Mouse (Mus musculus) MEL (cell line): ENCODE results near the gene Galnt9. TPM values are rescaled to one million over a fixed set of nuclear protein-coding genes. Genes with fewer than 3 reads are reported as not detected.
A peak's percentile ranks its signal among the peaks of the same experiment; 100 is the strongest.

Experiments used
- DNase-seq: peaks from one replicate; pipeline ENCODE4 v3.0.0; 2011; ENCODE audit warnings: low read depth, low spot score
- H3K27ac ChIP-seq: 2 replicates; pipeline ENCODE4 v1.5.1; 2012; ENCODE audit warnings: low read depth, mild to moderate bottlenecking, control low read depth, low read length, moderate library complexity; ENCODE audit not compliant: control insufficient read depth
- H3K27me3 ChIP-seq, 2 experiments: fragments of 150-350 bp in 1 of 2; sonication (generic) in 1 of 2; 2 replicates each; pipeline ENCODE4 v1.6.1; 2012; ENCODE audit warnings: low read length in 2 of 2, mild to moderate bottlenecking in 2 of 2, improper control_type of control experiment in 1 of 2, moderate library complexity in 1 of 2; ENCODE audit not compliant: insufficient read depth in 2 of 2, control insufficient read depth in 1 of 2
- H3K36me3 ChIP-seq, 2 experiments: 2 replicates each; pipeline ENCODE4 v1.6.1; 2012 to 2014; ENCODE audit warnings: low read length in 2 of 2, improper control_type of control experiment in 1 of 2, inconsistent platforms in 1 of 2, mild to moderate bottlenecking in 1 of 2; ENCODE audit not compliant: insufficient read depth in 2 of 2, control insufficient read depth in 1 of 2
- H3K4me1 ChIP-seq, 2 experiments: fragments of 150-350 bp in 1 of 2; sonication (generic) in 1 of 2; 2 replicates each; pipeline ENCODE4 v1.6.1; 2012; ENCODE audit warnings: low read length in 2 of 2, improper control_type of control experiment in 1 of 2, mild to moderate bottlenecking in 1 of 2; ENCODE audit not compliant: insufficient read depth in 2 of 2, control insufficient read depth in 1 of 2
- H3K4me3 ChIP-seq, 2 experiments: fragments of 150-350 bp in 1 of 2; sonication (generic) in 1 of 2; 2 replicates each; pipeline ENCODE4 v1.5.1; 2012; ENCODE audit warnings: low read depth in 2 of 2, low read length in 2 of 2, mild to moderate bottlenecking in 2 of 2, moderate library complexity in 2 of 2, control low read depth in 1 of 2, improper control_type of control experiment in 1 of 2; ENCODE audit not compliant: control insufficient read depth in 1 of 2, insufficient read depth in 1 of 2
- H3K79me2 ChIP-seq: 2 replicates; pipeline ENCODE4 v1.6.1; 2012; ENCODE audit warnings: mild to moderate bottlenecking, low read length, moderate library complexity; ENCODE audit not compliant: control insufficient read depth, poor library complexity, insufficient read depth
- H3K9ac ChIP-seq: 2 replicates; pipeline ENCODE4 v1.6.1; 2012; ENCODE audit warnings: low read depth, mild to moderate bottlenecking, control low read depth, low read length, moderate library complexity; ENCODE audit not compliant: control insufficient read depth, poor library complexity, severe bottlenecking
- H3K9me3 ChIP-seq: fragments of 150-350 bp; sonication (generic); replicated peaks from 2 replicates; pipeline ENCODE4 v1.6.1; 2012; ENCODE audit warnings: mild to moderate bottlenecking, low read length, improper control_type of control experiment, moderate library complexity; ENCODE audit not compliant: insufficient read depth
- CHD2 ChIP-seq: IDR thresholded peaks from 2 replicates; pipeline ENCODE4 v1.6.1; 2011; ENCODE audit warnings: low read length, improper control_type of control experiment
- CTCF ChIP-seq, 3 experiments: IDR thresholded peaks in 2 of 3; conservative IDR thresholded peaks in 1 of 3; 2 replicates each; pipeline ENCODE4 v1.5.1; 2011 to 2012; ENCODE audit warnings: low read length in 3 of 3, low read depth in 2 of 3, mild to moderate bottlenecking in 2 of 3, improper control_type of control experiment in 1 of 3, inconsistent platforms in 1 of 3, mixed read lengths in 1 of 3, moderate library complexity in 1 of 3; ENCODE audit not compliant: control insufficient read depth in 1 of 3, insufficient read depth in 1 of 3, poor library complexity in 1 of 3, severe bottlenecking in 1 of 3
- ELF1 ChIP-seq: IDR thresholded peaks from 2 replicates; pipeline ENCODE4 v1.6.1; 2014; ENCODE audit warnings: low read depth, mild to moderate bottlenecking, inconsistent platforms, low read length, improper control_type of control experiment, moderate library complexity
- GATA1 ChIP-seq: IDR thresholded peaks from 2 replicates; pipeline ENCODE4 v1.6.1; 2011; ENCODE audit warnings: low read depth, low read length, improper control_type of control experiment
- HCFC1 ChIP-seq: IDR thresholded peaks from 2 replicates; pipeline ENCODE4 v1.6.1; 2012; ENCODE audit warnings: low read depth, mild to moderate bottlenecking, inconsistent platforms, low read length, improper control_type of control experiment, moderate library complexity
- JUND ChIP-seq: IDR thresholded peaks from 2 replicates; pipeline ENCODE4 v1.6.1; 2011; ENCODE audit warnings: low read depth, mild to moderate bottlenecking, improper control_type of control experiment, low read length
- MAFK ChIP-seq: IDR thresholded peaks from 2 replicates; pipeline ENCODE4 v1.6.1; 2011; ENCODE audit warnings: low read depth, mild to moderate bottlenecking, low read length, improper control_type of control experiment, borderline replicate concordance
- MAX ChIP-seq: IDR thresholded peaks from 2 replicates; pipeline ENCODE4 v1.6.1; 2011; ENCODE audit warnings: low read length, improper control_type of control experiment
- MXI1 ChIP-seq: IDR thresholded peaks from 2 replicates; pipeline ENCODE4 v1.6.1; 2011; ENCODE audit warnings: mild to moderate bottlenecking, low read depth, low read length, improper control_type of control experiment
- MYC ChIP-seq: IDR thresholded peaks from 2 replicates; pipeline ENCODE4 v1.6.1; 2011; ENCODE audit warnings: low read depth, mild to moderate bottlenecking, low read length, improper control_type of control experiment, moderate library complexity
- NELFE ChIP-seq: IDR thresholded peaks from 2 replicates; pipeline ENCODE4 v1.6.1; 2011; ENCODE audit warnings: low read depth, low read length, improper control_type of control experiment
- NRF1 ChIP-seq: IDR thresholded peaks from 2 replicates; pipeline ENCODE4 v1.6.1; 2014; ENCODE audit warnings: low read depth, mild to moderate bottlenecking, inconsistent platforms, low read length, improper control_type of control experiment, moderate library complexity; ENCODE audit not compliant: poor library complexity, insufficient read depth, severe bottlenecking
- POLR2A ChIP-seq, 2 experiments: IDR thresholded peaks; 2 replicates each; pipeline ENCODE4 v1.6.1; 2011 to 2012; ENCODE audit warnings: low read length in 2 of 2, mild to moderate bottlenecking in 2 of 2, control low read depth in 1 of 2, improper control_type of control experiment in 1 of 2, low read depth in 1 of 2, moderate library complexity in 1 of 2; ENCODE audit not compliant: control insufficient read depth in 1 of 2, insufficient read depth in 1 of 2, poor library complexity in 1 of 2
- POLR2AphosphoS2 ChIP-seq: IDR thresholded peaks from 2 replicates; pipeline ENCODE4 v1.6.1; 2011; ENCODE audit warnings: low read length, improper control_type of control experiment
- RAD21 ChIP-seq: IDR thresholded peaks from 2 replicates; pipeline ENCODE4 v1.6.1; 2011; ENCODE audit warnings: mild to moderate bottlenecking, low read depth, low read length, improper control_type of control experiment
- RCOR1 ChIP-seq: IDR thresholded peaks from 2 replicates; pipeline ENCODE4 v1.6.1; 2012; ENCODE audit warnings: low read depth, mild to moderate bottlenecking, inconsistent platforms, low read length, improper control_type of control experiment
- SIN3A ChIP-seq: IDR thresholded peaks from 2 replicates; pipeline ENCODE4 v1.6.1; 2012; ENCODE audit warnings: low read length, improper control_type of control experiment, inconsistent platforms
- SMC3 ChIP-seq: IDR thresholded peaks from 2 replicates; pipeline ENCODE4 v1.6.1; 2011; ENCODE audit warnings: low read depth, low read length, improper control_type of control experiment
- TBP ChIP-seq: IDR thresholded peaks from 2 replicates; pipeline ENCODE4 v1.8.0; 2011; ENCODE audit warnings: low read depth, low read length, improper control_type of control experiment
- TCF12 ChIP-seq: IDR thresholded peaks from 2 replicates; pipeline ENCODE4 v1.6.1; 2014; ENCODE audit warnings: low read depth, mild to moderate bottlenecking, inconsistent platforms, low read length, improper control_type of control experiment, moderate library complexity
- ZC3H11A ChIP-seq: IDR thresholded peaks from 2 replicates; pipeline ENCODE4 v1.6.1; 2012; ENCODE audit warnings: low read depth, mild to moderate bottlenecking, inconsistent platforms, low read length, improper control_type of control experiment
- ZKSCAN1 ChIP-seq: IDR thresholded peaks from 2 replicates; pipeline ENCODE4 v1.6.1; 2012; ENCODE audit warnings: low read depth, mild to moderate bottlenecking, inconsistent platforms, low read length, improper control_type of control experiment, moderate library complexity
- polyA plus RNA-seq, 2 experiments: library from polyadenylated mRNA; stranded (reverse) in 1 of 2; unstranded in 1 of 2; fragments of >175 nt in 1 of 2; fragments of >200 nt in 1 of 2; gene quantifications; 2 replicates each; pipeline versions ENCODE4 v1.2.1 to v1.2.4; 2012; ENCODE audit warnings: low replicate concordance in 2 of 2, low read depth in 1 of 2; ENCODE audit not compliant: insufficient read length in 2 of 2, insufficient read depth in 1 of 2, missing spikeins in 1 of 2
- total RNA-seq: library from RNA; depleted of rRNA; stranded (reverse); fragments of 300-350 nt; gene quantifications from 2 replicates; pipeline ENCODE4 v1.2.3, GENCODE M21; 2012

The Galnt9 gene
- total and polyA plus RNA-seq, 3 experiments: 0.23 to 0.99 TPM; not detected in 1

GRCm38 (mm10) chr5:110550841-110551240, 6.7 kb downstream of the Galnt9 start:
- TF ChIP-seq NELFE (no peak), CHD2 (no peak), CTCF (IDR thresholded peaks at IDR 0.05 in 2 of 3, conservative IDR thresholded peaks at IDR 0.05 in 1 of 3; ENCODE audit: control insufficient read depth in 1 of 3, insufficient read depth in 1 of 3, low read depth in 2 of 3, low read length in 3 of 3, poor library complexity in 1 of 3, severe bottlenecking in 1 of 3) (peak in 1 of 3 experiments; percentile 19; a peak in 2 of 6 replicates)
- TF ChIP-seq, all 39 proteins: peak for 1
- peak; percentile 17 for DNase-seq
- Histone ChIP-seq H3K79me2 (no peaks in the 10 kb centered on the region), H3K4me3 (no peak overlapping the region), H3K36me3 (no peaks in the 10 kb centered on the region), H3K9me3 (no peaks in the 10 kb centered on the region), H3K27ac (no peak overlapping the region), H3K27me3 (no peaks in the 10 kb centered on the region), H3K9ac (no peak overlapping the region), H3K4me1 (peaks cover 4 to 14% of the 10 kb centered on the region in 2 experiments; a peak in 3 of 4 replicates)

GRCm38 (mm10) chr5:110552005-110552404, 7.8 kb downstream of the Galnt9 start:
- H3K27me3 ChIP-seq: no peaks in the 10 kb centered on the region
- H3K9ac ChIP-seq: no peak overlapping the region
- no peak for DNase-seq
- peaks cover 4 to 14% of the 10 kb centered on the region in 2 experiments; a peak in 3 of 4 replicates for H3K4me1 ChIP-seq
- H3K9me3 ChIP-seq: no peaks in the 10 kb centered on the region
- no peak overlapping the region for H3K4me3 ChIP-seq
- TF ChIP-seq POLR2AphosphoS2 (no peak), SIN3A (no peak)
- H3K79me2 ChIP-seq: no peaks in the 10 kb centered on the region
- no peak overlapping the region for H3K27ac ChIP-seq
- H3K36me3 ChIP-seq: no peaks in the 10 kb centered on the region

- Histone ChIP-seq H3K27ac (no peak overlapping the region), H3K36me3 (no peaks in the 10 kb centered on the region), H3K79me2 (no peaks in the 10 kb centered on the region), H3K4me3 (no peak overlapping the region), H3K9me3 (no peaks in the 10 kb centered on the region), H3K9ac (no peak overlapping the region), H3K27me3 (no peaks in the 10 kb centered on the region), H3K4me1 (peaks cover 4 to 14% of the 10 kb centered on the region in 2 experiments; a peak in 3 of 4 replicates)
- DNase-seq: no peak
- TF ChIP-seq MYC (no peak), JUND (no peak), NRF1 (no peak), POLR2A (IDR thresholded peaks at IDR 0.05; ENCODE audit: control insufficient read depth in 1 of 2, insufficient read depth in 1 of 2, low read depth in 1 of 2, low read length in 2 of 2, poor library complexity in 1 of 2) (no peak), HCFC1 (no peak), RAD21 (no peak), TCF12 (no peak), TBP (no peak), NELFE (no peak), CTCF (IDR thresholded peaks at IDR 0.05 in 2 of 3, conservative IDR thresholded peaks at IDR 0.05 in 1 of 3; ENCODE audit: control insufficient read depth in 1 of 3, insufficient read depth in 1 of 3, low read depth in 2 of 3, low read length in 3 of 3, poor library complexity in 1 of 3, severe bottlenecking in 1 of 3) (no peak), MAX (no peak), ZC3H11A (no peak), SMC3 (no peak), ELF1 (no peak), RCOR1 (no peak), MXI1 (no peak), GATA1 (no peak), MAFK (no peak), ZKSCAN1 (no peak)
Measured at GRCm38 (mm10) chr5:110553315-110553714, 9.2 kb downstream of the Galnt9 start.
